Mouse (Mus musculus): ENCODE data around the gene Gm42791. TPM values are rescaled to one million over a fixed set of nuclear protein-coding genes. Genes with fewer than 3 reads are reported as not detected.
A peak's percentile ranks its signal among the peaks of the same experiment; 100 is the strongest.

Gm42791 gene
- polyA plus RNA-seq, 1 experiment from 2014 or later: 0.42 TPM

DNA sequence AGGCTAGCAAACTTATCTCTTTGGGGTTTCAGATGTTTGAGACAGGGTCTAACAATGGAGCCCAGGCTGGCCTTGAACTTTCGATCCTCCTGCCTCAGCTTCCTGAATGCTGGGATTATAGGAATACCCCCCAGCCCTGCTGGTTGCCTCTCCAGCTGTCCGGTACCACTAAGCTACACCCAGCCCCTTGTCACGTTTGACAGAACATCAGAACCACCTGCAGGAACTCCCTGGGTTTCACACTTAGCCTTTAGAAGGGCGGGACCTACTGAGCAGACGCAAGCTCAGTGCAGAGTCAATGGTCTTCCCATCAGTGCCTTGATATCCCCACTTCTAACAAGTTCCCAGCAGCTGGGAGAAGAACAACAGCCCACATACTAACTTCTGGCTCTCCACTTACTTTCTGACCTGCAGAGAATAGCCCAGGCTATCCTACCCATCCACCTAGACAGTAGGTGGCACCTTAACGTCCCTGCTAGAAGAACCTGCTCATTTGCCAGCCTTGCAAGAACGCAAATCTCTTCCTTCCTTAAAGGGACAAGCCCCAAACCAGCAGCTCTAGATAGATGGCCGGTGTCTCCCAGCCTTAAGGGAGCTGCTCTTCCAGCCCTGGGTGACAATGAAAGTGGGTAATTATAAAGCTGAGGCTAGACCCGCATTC lies 10.9 kb upstream of the Gm42791 start:
- DNase-seq (no peak), ATAC-seq (no peak)
- H3K27me3 ChIP-seq (ENCODE audit: insufficient read depth, low read length): no peaks in the 10 kb centered on the region
- peak overlapping the region; percentile 69 for H3K27ac ChIP-seq (ENCODE audit: low read depth)
- no peaks in the 10 kb centered on the region for H3K9me3 ChIP-seq (ENCODE audit: low read length)
- WGBS (ENCODE audit: insufficient replicate concordance): 44% methylated on average over 9 of the region's 9 CpGs
- TF ChIP-seq EP300 (IDR thresholded peaks at IDR 0.05; ENCODE audit: low read depth) (no peak), CTCF (IDR thresholded peaks at IDR 0.05; ENCODE audit: low read depth) (no peak)
- H3K4me3 ChIP-seq (ENCODE audit: low read depth, low read length): peak overlapping the region; percentile 14; the same call in 1 of the 2 replicates
- peaks cover 19% of the 10 kb centered on the region for H3K4me1 ChIP-seq (ENCODE audit: insufficient read depth)
- no peaks in the 10 kb centered on the region for H3K36me3 ChIP-seq (replicated peaks; ENCODE audit: insufficient read depth, low read length)
- H3K9ac ChIP-seq (replicated peaks): peak overlapping the region; percentile 59; the same call in 1 of the 2 replicates
- peak overlapping the region; percentile 61 for H3K4me2 ChIP-seq (ENCODE audit: low read depth, low read length)

DNA sequence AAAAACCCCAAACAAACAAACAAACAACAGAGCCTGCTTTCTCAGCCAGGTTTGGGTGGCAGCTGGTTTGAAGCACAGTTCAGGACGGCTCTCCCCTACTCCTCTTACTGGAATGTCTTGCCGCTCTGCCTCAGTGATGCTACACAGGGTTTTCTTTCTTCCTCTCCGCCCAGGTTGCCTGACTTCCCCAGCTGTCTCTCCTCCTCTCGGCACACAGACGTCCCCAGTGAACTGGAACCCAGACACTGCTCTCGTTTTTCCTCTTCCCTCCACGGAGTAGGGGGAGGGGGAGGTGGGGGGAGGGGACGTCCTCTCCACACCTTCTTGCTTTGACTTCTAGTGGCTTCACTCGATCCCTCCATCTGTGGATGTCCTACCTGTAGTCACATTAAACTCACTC lies 10.1 kb upstream of the Gm42791 start:
- 25% methylated on average over 9 of the region's 9 CpGs for WGBS (ENCODE audit: insufficient replicate concordance)

DNA sequence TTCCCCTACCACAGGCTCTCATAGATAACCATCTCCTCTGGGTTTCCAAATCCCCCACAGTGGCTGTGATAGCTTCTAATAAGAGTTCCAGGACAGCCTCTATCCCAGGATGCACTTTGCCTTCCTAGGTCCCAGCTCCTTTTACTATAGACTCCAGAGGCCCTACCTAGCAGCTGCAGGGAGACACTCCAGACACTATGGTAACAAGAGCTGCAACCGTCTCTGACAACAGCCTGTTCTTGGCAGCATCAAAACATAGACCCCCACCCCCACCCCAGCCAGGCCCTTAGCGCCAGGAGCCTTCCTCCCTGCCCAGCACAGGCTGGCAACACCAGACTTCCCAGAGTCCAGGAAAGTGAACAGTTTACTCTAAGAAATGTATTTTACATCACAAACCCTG lies 8.2 kb upstream of the Gm42791 start:
- Histone ChIP-seq H3K9me3 (ENCODE audit: low read length) (no peaks in the 10 kb centered on the region), H3K36me3 (replicated peaks; ENCODE audit: insufficient read depth, low read length) (no peaks in the 10 kb centered on the region), H3K27me3 (ENCODE audit: insufficient read depth, low read length) (no peaks in the 10 kb centered on the region), H3K4me1 (ENCODE audit: insufficient read depth) (peaks cover 17% of the 10 kb centered on the region), H3K9ac (replicated peaks) (no peak overlapping the region), H3K4me3 (ENCODE audit: low read depth, low read length) (no peak overlapping the region), H3K4me2 (ENCODE audit: low read depth, low read length) (no peak overlapping the region), H3K27ac (ENCODE audit: low read depth) (peak overlapping the region; percentile 88)
- no peak for ATAC-seq
- DNase-seq: no peak
- 54% methylated on average over 2 of the region's 2 CpGs for WGBS (ENCODE audit: insufficient replicate concordance)
- TF ChIP-seq EP300 (IDR thresholded peaks at IDR 0.05; ENCODE audit: low read depth) (no peak), CTCF (IDR thresholded peaks at IDR 0.05; ENCODE audit: low read depth) (no peak)

More for the DNA sequence above, 10.1 kb upstream of the Gm42791 start:
- H3K4me3 ChIP-seq (ENCODE audit: low read depth, low read length): no peak overlapping the region
- TF ChIP-seq CTCF (IDR thresholded peaks at IDR 0.05; ENCODE audit: low read depth): no peak
- TF ChIP-seq EP300 (IDR thresholded peaks at IDR 0.05; ENCODE audit: low read depth): no peak
- DNase-seq (no peak), ATAC-seq (no peak)
- peaks cover 19% of the 10 kb centered on the region for H3K4me1 ChIP-seq (ENCODE audit: insufficient read depth)
- no peak overlapping the region for H3K4me2 ChIP-seq (ENCODE audit: low read depth, low read length)
- no peak overlapping the region for H3K9ac ChIP-seq (replicated peaks)
- no peaks in the 10 kb centered on the region for H3K9me3 ChIP-seq (ENCODE audit: low read length)
- H3K36me3 ChIP-seq (replicated peaks; ENCODE audit: insufficient read depth, low read length): no peaks in the 10 kb centered on the region
- 0 out of 2 replicates have a peak overlapping the region, but pooled peaks have one; percentile 69 for H3K27ac ChIP-seq (ENCODE audit: low read depth)
- H3K27me3 ChIP-seq (ENCODE audit: insufficient read depth, low read length): no peaks in the 10 kb centered on the region

DNA sequence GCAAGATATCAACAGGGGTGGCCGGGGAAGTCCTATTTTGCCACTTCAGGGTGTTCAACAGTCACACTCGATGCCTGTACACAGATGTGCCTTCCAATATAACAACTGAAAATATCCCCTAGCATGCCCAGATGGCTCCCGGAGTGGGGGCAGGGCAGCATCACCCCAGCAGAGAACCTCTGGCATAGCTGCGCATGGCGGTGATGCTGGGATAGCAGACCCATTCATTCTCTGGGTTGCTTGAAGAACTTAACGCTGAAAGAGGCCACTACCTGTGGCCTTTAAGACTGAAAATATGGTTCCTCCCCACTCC lies 7.8 kb upstream of the Gm42791 start:
- Histone ChIP-seq H3K27me3 (ENCODE audit: insufficient read depth, low read length) (no peaks in the 10 kb centered on the region), H3K27ac (ENCODE audit: low read depth) (peak overlapping the region; percentile 88), H3K4me1 (ENCODE audit: insufficient read depth) (peaks cover 17% of the 10 kb centered on the region), H3K9me3 (ENCODE audit: low read length) (no peaks in the 10 kb centered on the region), H3K9ac (replicated peaks) (no peak overlapping the region), H3K4me3 (ENCODE audit: low read depth, low read length) (no peak overlapping the region), H3K4me2 (ENCODE audit: low read depth, low read length) (no peak overlapping the region), H3K36me3 (replicated peaks; ENCODE audit: insufficient read depth, low read length) (no peaks in the 10 kb centered on the region)
- DNase-seq (no peak), ATAC-seq (no peak)
- WGBS (ENCODE audit: insufficient replicate concordance): 81% methylated on average over 6 of the region's 6 CpGs
- TF ChIP-seq EP300 (IDR thresholded peaks at IDR 0.05; ENCODE audit: low read depth) (no peak), CTCF (IDR thresholded peaks at IDR 0.05; ENCODE audit: low read depth) (no peak)

DNA sequence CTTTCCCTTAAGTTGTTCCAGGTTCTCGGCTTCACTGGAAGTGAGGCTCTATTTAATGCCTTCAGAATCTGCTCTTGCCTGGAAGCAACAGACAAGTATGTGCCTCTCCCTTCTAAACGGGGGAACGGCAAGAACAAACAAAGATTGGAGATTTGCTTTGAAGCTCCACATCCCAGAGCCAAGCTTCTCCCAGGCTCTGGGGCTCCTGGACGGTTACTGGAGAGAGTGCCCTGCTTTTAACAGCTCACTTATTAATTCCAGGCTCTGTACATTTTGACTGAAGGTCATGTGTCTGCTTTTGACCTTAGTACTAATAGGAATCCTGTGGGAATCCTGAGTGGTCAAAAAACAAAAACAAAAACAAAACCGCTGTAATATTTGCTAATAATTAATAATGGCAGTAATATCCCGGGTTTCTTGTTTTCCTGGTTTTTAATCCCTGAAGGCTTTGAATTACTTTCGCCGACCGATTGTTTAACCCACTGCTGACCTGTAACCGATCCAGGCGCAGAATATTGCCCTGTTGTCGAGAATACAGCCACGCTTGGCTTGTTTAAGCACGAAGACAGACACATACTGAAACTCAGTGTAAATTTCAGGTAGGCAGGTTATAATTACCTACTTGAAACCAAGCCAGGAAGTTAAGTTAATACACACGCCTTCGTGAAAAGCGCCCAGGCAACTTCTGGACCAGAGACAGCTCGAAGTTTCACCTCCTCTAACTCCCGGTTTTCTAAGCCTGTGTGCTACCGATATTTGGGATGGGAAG lies 7.3 kb upstream of the Gm42791 start:
- Histone ChIP-seq H3K9me3 (ENCODE audit: low read length) (no peaks in the 10 kb centered on the region), H3K4me1 (ENCODE audit: insufficient read depth) (peaks cover 17% of the 10 kb centered on the region), H3K9ac (replicated peaks) (0 out of 2 replicates have a peak overlapping the region, but pooled peaks have one; percentile 16), H3K4me3 (ENCODE audit: low read depth, low read length) (no peak overlapping the region), H3K27me3 (ENCODE audit: insufficient read depth, low read length) (no peaks in the 10 kb centered on the region), H3K36me3 (replicated peaks; ENCODE audit: insufficient read depth, low read length) (no peaks in the 10 kb centered on the region), H3K27ac (ENCODE audit: low read depth) (peak overlapping the region; percentile 88), H3K4me2 (ENCODE audit: low read depth, low read length) (peak overlapping the region; percentile 32)
- WGBS (ENCODE audit: insufficient replicate concordance): 59% methylated on average over 20 of the region's 20 CpGs
- TF ChIP-seq CTCF (IDR thresholded peaks at IDR 0.05; ENCODE audit: low read depth) (no peak), EP300 (IDR thresholded peaks at IDR 0.05; ENCODE audit: low read depth) (no peak)
- peak; percentile 31; the same call in 1 of the 2 replicates for ATAC-seq
- no peak for DNase-seq

DNA sequence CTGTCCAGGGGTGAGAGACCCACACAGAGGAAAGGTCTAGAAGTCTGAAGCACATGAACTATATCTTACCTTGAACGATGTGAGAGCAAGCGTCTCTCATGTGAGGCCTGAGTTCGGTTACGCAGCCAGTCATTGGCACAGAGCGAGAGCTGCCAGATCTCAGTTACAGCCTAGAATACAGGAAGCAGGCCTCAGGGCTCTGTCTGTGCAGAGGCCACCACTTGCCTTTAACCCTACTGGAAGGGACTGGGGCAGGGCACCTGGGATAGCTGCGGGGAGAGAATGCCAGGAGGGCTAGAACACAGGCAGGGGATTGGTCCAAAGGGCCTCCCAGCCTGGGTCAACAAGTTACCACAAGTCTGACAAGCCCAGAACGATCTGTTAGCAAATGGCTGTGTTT lies 4.9 kb upstream of the Gm42791 start:
- no peaks in the 10 kb centered on the region for H3K27me3 ChIP-seq (ENCODE audit: insufficient read depth, low read length)
- no peak overlapping the region for H3K9ac ChIP-seq (replicated peaks)
- H3K36me3 ChIP-seq (replicated peaks; ENCODE audit: insufficient read depth, low read length): no peaks in the 10 kb centered on the region
- DNase-seq (no peak), ATAC-seq (no peak)
- 76% methylated on average over 7 of the region's 7 CpGs for WGBS (ENCODE audit: insufficient replicate concordance)
- no peak overlapping the region for H3K4me2 ChIP-seq (ENCODE audit: low read depth, low read length)
- TF ChIP-seq CTCF (IDR thresholded peaks at IDR 0.05; ENCODE audit: low read depth): no peak
- peaks cover 7% of the 10 kb centered on the region; the same call in 1 of the 2 replicates for H3K4me1 ChIP-seq (ENCODE audit: insufficient read depth)
- no peaks in the 10 kb centered on the region for H3K9me3 ChIP-seq (ENCODE audit: low read length)
- H3K27ac ChIP-seq (ENCODE audit: low read depth): no peak overlapping the region
- H3K4me3 ChIP-seq (ENCODE audit: low read depth, low read length): no peak overlapping the region

Measured in liver, postnatal 0 days (tissue).